Mouse (Mus musculus) small intestine, adult 2 months (tissue): ENCODE data around the gene Rnls. TPM values are rescaled to one million over a fixed set of nuclear protein-coding genes. Genes with fewer than 3 reads are reported as not detected.

Experiments used
- H3K27ac ChIP-seq: fragments of 200-500 bp; 2 replicates; pipeline ENCODE4 v1.5.1; 2012; ENCODE audit warnings: low read depth, low read length, control low read depth, inconsistent platforms; ENCODE audit not compliant: insufficient read depth
- H3K27me3 ChIP-seq: fragments of 200-500 bp; 2 replicates; pipeline ENCODE4 v1.6.1; 2012; ENCODE audit warnings: mild to moderate bottlenecking, moderate library complexity, low read length, inconsistent platforms; ENCODE audit not compliant: control insufficient read depth, insufficient read depth
- H3K36me3 ChIP-seq: fragments of 200-500 bp; 2 replicates; pipeline ENCODE4 v1.6.1; 2012; ENCODE audit warnings: mild to moderate bottlenecking, low read length, control low read depth, inconsistent platforms; ENCODE audit not compliant: control insufficient read depth, insufficient read depth
- H3K4me1 ChIP-seq: fragments of 200-500 bp; 2 replicates; pipeline ENCODE4 v1.6.1; 2012; ENCODE audit warnings: low read length, inconsistent platforms, mixed read lengths; ENCODE audit not compliant: control insufficient read depth, insufficient read depth, insufficient read length
- H3K4me3 ChIP-seq: fragments of 200-500 bp; 2 replicates; pipeline ENCODE4 v1.5.1; 2012; ENCODE audit warnings: low read depth, mild to moderate bottlenecking, control low read depth, inconsistent platforms, low read length, moderate library complexity
- CTCF ChIP-seq: fragments of 200-500 bp; IDR thresholded peaks from 2 replicates; pipeline ENCODE4 v1.5.1; 2012; ENCODE audit warnings: low read depth, mild to moderate bottlenecking, control low read depth, inconsistent platforms, low read length, moderate library complexity, mixed read lengths; ENCODE audit not compliant: insufficient replicate concordance, insufficient read length; ENCODE audit errors: extremely low read depth
- POLR2A ChIP-seq: fragments of 200-500 bp; IDR thresholded peaks from 2 replicates; pipeline ENCODE4 v1.6.1; 2012; ENCODE audit warnings: low read depth, mild to moderate bottlenecking, control low read depth, inconsistent platforms, low read length, moderate library complexity
- WGBS: fragments of 180-500 bp; shearing (Covaris S2); methylation state at CpG from one replicate; pipeline ENCODE4 v1.1.7; 2018; 5-methylcytosine and 5-hydroxymethylcytosine counted together
- polyA plus RNA-seq: library from polyadenylated mRNA; depleted of rRNA; stranded (reverse); fragments of >200 nt; gene quantifications from 2 replicates; pipeline ENCODE4 v1.2.3, GENCODE M21; 2012

Gene Rnls
- polyA plus RNA-seq, 1 experiment: 1.1 TPM

- TF ChIP-seq CTCF (no peak), POLR2A (no peak)
- H3K4me3 ChIP-seq: no peak overlapping the region
- H3K4me1 ChIP-seq: no peaks in the 10 kb centered on the region
- H3K27ac ChIP-seq: no peak overlapping the region
- WGBS: 89% methylated on average over 2 of the region's 2 CpGs
- H3K27me3 ChIP-seq: no peaks in the 10 kb centered on the region
- no peaks in the 10 kb centered on the region for H3K36me3 ChIP-seq
Measured at GRCm38 (mm10) chr19:33143198-33143597, 248.9 kb downstream of the Rnls start.

DNA sequence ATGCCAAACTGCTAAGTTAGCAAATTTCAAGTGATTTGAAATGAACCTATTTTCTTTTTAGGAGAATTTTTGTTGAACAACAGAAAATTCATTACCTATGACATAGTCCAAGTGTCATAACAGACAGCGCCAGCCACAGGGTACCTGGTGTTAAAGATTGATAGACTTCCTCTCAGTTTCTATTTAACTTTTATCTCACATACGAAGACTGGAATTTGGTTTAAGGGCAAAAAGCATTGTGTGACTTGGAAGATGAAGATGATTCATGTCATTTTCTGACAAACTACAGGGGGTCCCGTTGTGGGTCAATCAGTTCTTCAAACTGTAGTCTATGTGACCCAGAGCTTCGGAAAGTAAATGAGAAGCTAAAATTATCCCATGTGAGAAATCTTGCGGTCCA lies 254.8 kb downstream of the Rnls start:
- WGBS: 86% methylated on average over 5 of the region's 5 CpGs
- H3K4me3 ChIP-seq: no peak overlapping the region

GRCm38 (mm10) chr19:33122611-33123226 lies 269.4 kb downstream of the Rnls start:
- H3K4me3 ChIP-seq: no peak overlapping the region
- no peak for TF ChIP-seq CTCF
- no peak for TF ChIP-seq POLR2A
- H3K27me3 ChIP-seq: no peaks in the 10 kb centered on the region
- no peak overlapping the region for H3K27ac ChIP-seq
- H3K36me3 ChIP-seq: no peaks in the 10 kb centered on the region
- no peaks in the 10 kb centered on the region for H3K4me1 ChIP-seq
- WGBS: 83% methylated on average over 6 of the region's 6 CpGs

More for the DNA sequence above, 254.8 kb downstream of the Rnls start:
- no peak for TF ChIP-seq POLR2A
- no peak for TF ChIP-seq CTCF
- H3K36me3 ChIP-seq: no peaks in the 10 kb centered on the region
- no peaks in the 10 kb centered on the region for H3K27me3 ChIP-seq
- H3K4me1 ChIP-seq: no peaks in the 10 kb centered on the region
- H3K27ac ChIP-seq: no peak overlapping the region

DNA sequence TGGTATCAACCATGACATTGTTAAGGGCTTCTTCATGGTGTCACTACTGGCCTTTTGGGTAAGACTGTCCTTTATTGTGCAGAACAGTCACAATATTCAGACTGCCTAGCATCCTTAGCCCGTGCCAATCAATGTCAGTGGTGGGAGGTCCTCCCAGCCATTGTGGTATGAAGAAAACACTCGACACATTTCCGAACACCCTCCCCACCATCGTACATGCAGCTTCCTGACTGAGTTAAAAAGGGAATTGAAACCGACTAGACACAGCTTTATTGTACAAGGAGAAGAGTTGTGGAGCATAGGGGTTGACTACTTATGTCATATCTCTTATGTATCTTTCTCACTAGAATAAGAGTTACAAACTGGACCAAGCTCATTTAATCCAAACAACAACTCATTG lies 272.1 kb downstream of the Rnls start:
- Histone ChIP-seq H3K4me3 (no peak overlapping the region), H3K27ac (no peak overlapping the region), H3K4me1 (no peaks in the 10 kb centered on the region), H3K36me3 (no peaks in the 10 kb centered on the region), H3K27me3 (no peaks in the 10 kb centered on the region)
- WGBS: 79% methylated on average over 5 of the region's 5 CpGs
- TF ChIP-seq CTCF (no peak), POLR2A (no peak)

- Histone ChIP-seq H3K4me1 (no peaks in the 10 kb centered on the region), H3K27ac (no peak overlapping the region), H3K27me3 (no peaks in the 10 kb centered on the region), H3K4me3 (no peak overlapping the region), H3K36me3 (no peaks in the 10 kb centered on the region)
- TF ChIP-seq POLR2A (no peak), CTCF (peak; percentile 42; the same call in 1 of the 2 replicates)
- WGBS: 78% methylated on average over 1 of the region's 1 CpGs
Measured at GRCm38 (mm10) chr19:33118898-33119297, 273.2 kb downstream of the Rnls start.

- H3K4me3 ChIP-seq: no peak overlapping the region
- H3K36me3 ChIP-seq: no peaks in the 10 kb centered on the region
- 85% methylated on average over 8 of the region's 8 CpGs for WGBS
- TF ChIP-seq CTCF: no peak
- no peak for TF ChIP-seq POLR2A
- 0 out of 2 replicates have a peak, but pooled peaks cover 2% of the 10 kb centered on the region for H3K4me1 ChIP-seq
- H3K27ac ChIP-seq: no peak overlapping the region
- H3K27me3 ChIP-seq: no peaks in the 10 kb centered on the region
Measured at GRCm38 (mm10) chr19:33114631-33115295, 277.3 kb downstream of the Rnls start.

DNA sequence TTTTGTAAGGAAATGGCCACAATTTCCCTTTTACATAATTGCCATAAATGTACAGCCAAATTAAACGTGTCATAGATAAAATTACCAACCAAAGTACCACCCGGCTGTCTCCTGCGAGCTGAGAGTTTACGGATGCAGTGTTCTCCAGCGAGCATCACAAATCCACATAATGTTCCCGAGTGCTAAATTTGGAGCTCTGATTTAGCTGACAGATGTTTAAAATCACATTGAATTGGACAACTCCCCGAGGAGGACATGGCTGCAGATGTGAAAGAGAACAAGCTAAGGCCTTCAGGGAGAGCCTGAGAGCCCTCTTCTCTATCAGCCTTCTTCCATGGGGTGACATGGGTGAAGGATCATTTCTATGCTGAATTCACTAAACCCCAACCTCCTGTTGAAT lies 278.3 kb downstream of the Rnls start:
- H3K36me3 ChIP-seq: no peaks in the 10 kb centered on the region
- 0 out of 2 replicates have a peak, but pooled peaks cover 2% of the 10 kb centered on the region for H3K4me1 ChIP-seq
- H3K27ac ChIP-seq: 0 out of 2 replicates have a peak overlapping the region, but pooled peaks have one; percentile 22
- no peaks in the 10 kb centered on the region for H3K27me3 ChIP-seq
- no peak for TF ChIP-seq POLR2A
- TF ChIP-seq CTCF: no peak
- 70% methylated on average over 7 of the region's 7 CpGs for WGBS
- H3K4me3 ChIP-seq: no peak overlapping the region

- TF ChIP-seq POLR2A: no peak
- no peak for TF ChIP-seq CTCF
- Histone ChIP-seq H3K27ac (no peak overlapping the region; the same call in 1 of the 2 replicates), H3K4me3 (no peak overlapping the region), H3K27me3 (no peaks in the 10 kb centered on the region), H3K4me1 (0 out of 2 replicates have a peak, but pooled peaks cover 2% of the 10 kb centered on the region), H3K36me3 (no peaks in the 10 kb centered on the region)
- 89% methylated on average over 9 of the region's 9 CpGs for WGBS
Measured at GRCm38 (mm10) chr19:33110404-33110803, 281.7 kb downstream of the Rnls start.
